Mouse (Mus musculus) kidney, embryonic 14.5 days (tissue): Measurements from ENCODE around the gene Tex52. TPM values are rescaled to one million over a fixed set of nuclear protein-coding genes. Genes with fewer than 3 reads are reported as not detected.
A peak's percentile ranks its signal among the peaks of the same experiment; 100 is the strongest.

ENCODE experiments used
- ATAC-seq: fragments of 200-750 bp; cut with Nextera tagmentation; 2 replicates; pipeline ENCODE4 v1.8.0; 2017; ENCODE audit warnings: moderate number of reproducible peaks, mild to moderate bottlenecking, moderate TSS enrichment, moderate library complexity; ENCODE audit not compliant: low FRiP score, low TSS enrichment
- H3K27ac ChIP-seq: fragments of 300-500 bp; sonication (generic); 2 replicates; pipeline ENCODE4 v1.5.1; 2014; ENCODE audit warnings: low read depth, mild to moderate bottlenecking, low read length, moderate library complexity, mixed read lengths
- H3K27me3 ChIP-seq: fragments of 300-500 bp; sonication (generic); 2 replicates; pipeline ENCODE4 v1.6.1; 2014; ENCODE audit warnings: mild to moderate bottlenecking, low read length; ENCODE audit not compliant: control insufficient read depth, insufficient read depth
- H3K36me3 ChIP-seq: fragments of 300-500 bp; sonication (generic); 2 replicates; pipeline ENCODE4 v1.6.1; 2014; ENCODE audit warnings: low read length, mixed read lengths; ENCODE audit not compliant: control insufficient read depth, insufficient read depth
- H3K4me1 ChIP-seq: fragments of 300-500 bp; sonication (generic); 2 replicates; pipeline ENCODE4 v1.6.1; 2014; ENCODE audit warnings: low read length, mixed read lengths; ENCODE audit not compliant: control insufficient read depth, insufficient read depth
- H3K4me2 ChIP-seq: fragments of 300-500 bp; sonication (generic); replicated peaks from 2 replicates; pipeline ENCODE4 v1.6.1; 2014; ENCODE audit warnings: low read depth, mild to moderate bottlenecking, low read length
- H3K4me3 ChIP-seq: fragments of 300-500 bp; sonication (generic); 2 replicates; pipeline ENCODE4 v1.5.1; 2014; ENCODE audit warnings: mild to moderate bottlenecking, low read length
- H3K9ac ChIP-seq: fragments of 300-500 bp; sonication (generic); 2 replicates; pipeline ENCODE4 v1.6.1; 2014; ENCODE audit warnings: low read depth, mild to moderate bottlenecking, low read length, moderate library complexity
- H3K9me3 ChIP-seq: fragments of 300-500 bp; sonication (generic); 2 replicates; pipeline ENCODE4 v1.6.1; 2016; ENCODE audit warnings: low read length; ENCODE audit not compliant: control insufficient read depth
- WGBS: fragments of 180-500 bp; shearing (Covaris S2); extraction: QIAGEN DNeasy Blood & Tissue Kit; methylation state at CpG from one replicate; pipeline ENCODE4 v1.1.7; 2014; 5-methylcytosine and 5-hydroxymethylcytosine counted together
- polyA plus RNA-seq: library from polyadenylated mRNA; unstranded; fragments of >200 nt; fragmentation: Nextera tagmentation; extraction: Ambion mirVana; gene quantifications from 2 replicates; pipeline ENCODE4 v1.2.1, GENCODE M21; 2014

Tex52 gene
- polyA plus RNA-seq, 1 experiment from 2014 or later = 0.26 TPM

DNA sequence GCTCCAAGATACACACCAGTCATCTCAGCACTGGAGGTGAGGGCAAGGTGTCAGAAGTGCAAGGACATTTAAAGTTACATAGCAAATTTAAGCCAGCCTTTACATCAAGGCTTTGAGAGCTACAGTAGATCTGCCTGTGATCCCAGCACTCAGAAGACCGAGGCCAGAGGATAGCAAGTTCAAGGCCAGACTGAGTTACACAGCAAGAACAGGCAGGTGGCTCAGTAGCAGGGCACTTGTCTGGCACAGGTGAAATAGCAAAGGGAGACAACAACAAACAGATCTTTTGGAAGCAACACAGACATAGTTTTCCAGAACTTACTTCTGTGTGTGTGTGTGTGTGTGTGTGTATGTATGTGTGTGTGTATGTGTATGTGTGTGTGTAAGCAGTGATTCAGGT, 42.8 kb downstream of the Tex52 start:
- no peak for ATAC-seq
- Histone ChIP-seq H3K4me2 (no peak overlapping the region), H3K4me1 (no peaks in the 10 kb centered on the region), H3K36me3 (peaks cover 7% of the 10 kb centered on the region; the same call in 1 of the 2 replicates), H3K9ac (no peak overlapping the region), H3K9me3 (no peaks in the 10 kb centered on the region), H3K27ac (no peak overlapping the region), H3K27me3 (no peaks in the 10 kb centered on the region), H3K4me3 (no peak overlapping the region)
- WGBS = 86% methylated on average over 1 of the region's 1 CpGs

- Histone ChIP-seq H3K4me3 (no peak overlapping the region), H3K4me2 (no peak overlapping the region), H3K9ac (no peak overlapping the region), H3K27ac (no peak overlapping the region; the same call in 1 of the 2 replicates), H3K36me3 (no peaks in the 10 kb centered on the region; the same call in 1 of the 2 replicates), H3K27me3 (no peaks in the 10 kb centered on the region), H3K9me3 (no peaks in the 10 kb centered on the region), H3K4me1 (no peaks in the 10 kb centered on the region)
- ATAC-seq = no peak
- WGBS = 60% methylated on average over 2 of the region's 2 CpGs
Observed at GRCm38 (mm10) chr6:128421036-128421435, 45.8 kb downstream of the Tex52 start.

DNA sequence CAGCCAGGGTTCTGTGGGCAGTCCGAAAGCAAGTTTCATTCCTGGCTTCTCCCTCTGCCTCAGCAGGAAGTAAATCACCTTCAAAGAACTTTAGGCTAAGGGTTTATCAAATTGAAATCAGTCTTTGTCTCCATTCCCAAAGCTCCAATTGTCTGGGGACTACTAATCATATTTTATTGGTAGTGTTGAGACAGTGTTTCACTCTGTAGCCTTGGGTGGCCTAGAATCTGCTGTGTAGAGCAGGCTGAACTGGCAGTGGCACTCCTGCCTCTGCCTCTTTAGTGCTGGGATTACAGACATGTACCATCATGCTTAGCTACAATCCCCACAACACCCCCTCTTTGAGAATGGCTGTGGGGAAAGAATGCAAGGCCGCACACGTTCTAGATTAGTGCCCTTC, 46.2 kb downstream of the Tex52 start:
- Histone ChIP-seq H3K4me2 (no peak overlapping the region), H3K27me3 (no peaks in the 10 kb centered on the region), H3K4me1 (no peaks in the 10 kb centered on the region), H3K27ac (0 out of 2 replicates have a peak overlapping the region, but pooled peaks have one; percentile 33), H3K9me3 (no peaks in the 10 kb centered on the region), H3K9ac (no peak overlapping the region), H3K4me3 (no peak overlapping the region), H3K36me3 (no peaks in the 10 kb centered on the region)
- ATAC-seq = no peak
- WGBS = 82% methylated on average over 3 of the region's 3 CpGs

GRCm38 (mm10) chr6:128423496-128424268, 48.4 kb downstream of the Tex52 start:
- Histone ChIP-seq H3K9me3 (no peaks in the 10 kb centered on the region), H3K36me3 (peaks cover 12% of the 10 kb centered on the region), H3K4me2 (peak overlapping the region; percentile 57), H3K27ac (peak overlapping the region; percentile 92), H3K27me3 (no peaks in the 10 kb centered on the region), H3K4me1 (no peaks in the 10 kb centered on the region), H3K9ac (peak overlapping the region; percentile 68), H3K4me3 (peak overlapping the region; percentile 61)
- WGBS = 46% methylated on average over 15 of the region's 16 CpGs
- ATAC-seq = no peak; the same call in 1 of the 2 replicates

GRCm38 (mm10) chr6:128424269-128425019, 49.2 kb downstream of the Tex52 start, which contains the start of gene Itfg2:
Itfg2 (minus strand) TSS chr6:128424931.
- ATAC-seq = peak; percentile 94
- under 1% methylated on average over 42 of the region's 42 CpGs for WGBS

GRCm38 (mm10) chr6:128425046-128425445, 49.8 kb downstream of the Tex52 start:
- H3K9me3 ChIP-seq = no peaks in the 10 kb centered on the region
- peak overlapping the region; percentile 61 for H3K4me3 ChIP-seq
- H3K9ac ChIP-seq = peak overlapping the region; percentile 68; the same call in 1 of the 2 replicates
- H3K4me1 ChIP-seq = no peaks in the 10 kb centered on the region
- 19% methylated on average over 9 of the region's 9 CpGs for whole genome bisulfite sequencing
- peak overlapping the region; percentile 57 for H3K4me2 ChIP-seq
- H3K27ac ChIP-seq = peak overlapping the region; percentile 92
- ATAC-seq = no peak
- H3K36me3 ChIP-seq = peaks cover 23% of the 10 kb centered on the region
- no peaks in the 10 kb centered on the region for H3K27me3 ChIP-seq

More at GRCm38 (mm10) chr6:128424269-128425019, 49.2 kb downstream of the Tex52 start, which contains the start of gene Itfg2:
- no peaks in the 10 kb centered on the region for H3K27me3 ChIP-seq
- no peaks in the 10 kb centered on the region for H3K4me1 ChIP-seq
- peak within 1 kb of the TSS; percentile 68 for H3K9ac ChIP-seq
- no peaks in the 10 kb centered on the region for H3K9me3 ChIP-seq
- H3K4me2 ChIP-seq = peak within 1 kb of the TSS; percentile 57
- peaks cover 19% of the 10 kb centered on the region for H3K36me3 ChIP-seq
- H3K4me3 ChIP-seq = peak within 1 kb of the TSS; percentile 61
- peak within 1 kb of the TSS; percentile 92 for H3K27ac ChIP-seq

- ATAC-seq = no peak
- H3K36me3 ChIP-seq = peaks cover 47% of the 10 kb centered on the region
- no peak overlapping the region for H3K9ac ChIP-seq
- no peak overlapping the region for H3K4me3 ChIP-seq
- no peak overlapping the region for H3K27ac ChIP-seq
- H3K4me2 ChIP-seq = no peak overlapping the region
- no peaks in the 10 kb centered on the region for H3K4me1 ChIP-seq
- H3K9me3 ChIP-seq = no peaks in the 10 kb centered on the region
- H3K27me3 ChIP-seq = no peaks in the 10 kb centered on the region
- WGBS = 90% methylated on average over 5 of the region's 5 CpGs
Observed at GRCm38 (mm10) chr6:128427571-128427970, 52.3 kb downstream of the Tex52 start.

DNA sequence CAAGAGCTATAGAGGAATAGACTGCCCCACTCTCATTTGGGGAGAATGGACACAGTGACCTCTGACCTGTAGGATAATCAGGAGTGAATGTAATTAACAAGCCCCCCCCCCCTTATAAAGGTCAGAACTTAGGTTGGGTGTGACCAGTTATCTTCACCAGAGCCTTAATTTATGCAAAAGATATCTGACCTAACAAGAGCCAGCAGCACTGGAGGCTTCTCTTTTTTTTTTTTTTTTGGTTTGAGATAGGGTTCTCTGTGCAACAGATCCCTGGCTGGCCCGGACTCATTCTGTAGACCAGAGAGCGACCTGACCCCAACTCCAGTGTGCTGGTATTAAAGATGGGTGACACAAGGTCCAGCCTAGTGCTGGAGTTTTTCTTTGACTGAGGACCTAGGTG, 54.0 kb downstream of the Tex52 start:
- ATAC-seq = no peak
- Histone ChIP-seq H3K9me3 (no peaks in the 10 kb centered on the region), H3K4me3 (no peak overlapping the region), H3K9ac (no peak overlapping the region), H3K27me3 (no peaks in the 10 kb centered on the region), H3K36me3 (peaks cover 64% of the 10 kb centered on the region), H3K4me2 (no peak overlapping the region), H3K4me1 (no peaks in the 10 kb centered on the region), H3K27ac (no peak overlapping the region)
- 100% methylated on average over 2 of the region's 2 CpGs for WGBS

- Histone ChIP-seq H3K4me1 (no peaks in the 10 kb centered on the region), H3K4me2 (no peak overlapping the region), H3K27ac (no peak overlapping the region), H3K27me3 (no peaks in the 10 kb centered on the region), H3K9me3 (no peaks in the 10 kb centered on the region), H3K9ac (no peak overlapping the region), H3K4me3 (no peak overlapping the region), H3K36me3 (peaks cover 69% of the 10 kb centered on the region)
- WGBS = 92% methylated on average over 6 of the region's 6 CpGs
- no peak for ATAC-seq
Observed at GRCm38 (mm10) chr6:128429826-128430225, 54.6 kb downstream of the Tex52 start.
